Mouse (Mus musculus): ENCODE data around the gene Olfr173.

Olfr173 gene

GRCm38 (mm10) chr16:58800168-58800567, at the start of gene Olfr173:
Olfr173 (minus strand) TSS chr16:58800268.
- no peak for DNase-seq (ENCODE audit: low spot score in 2 of 2)

GRCm38 (mm10) chr16:58826732-58827319, 26.8 kb upstream of the Olfr173 start, which contains the start of gene Olfr175-ps1:
Olfr175-ps1 (minus strand) TSS chr16:58826782.
- DNase-seq (ENCODE audit: low spot score in 2 of 2) = no peak

- no peak for DNase-seq (ENCODE audit: low spot score in 2 of 2)
Observed at GRCm38 (mm10) chr16:58763076-58763475, 37.0 kb downstream of the Olfr173 start, which contains the start of gene Olfr172. Olfr172 (minus strand) TSS chr16:58763176.

- DNase-seq (ENCODE audit: low spot score in 2 of 2) = no peak
Observed at GRCm38 (mm10) chr16:58756191-58756590, 43.9 kb downstream of the Olfr173 start.

GRCm38 (mm10) chr16:58751314-58751713, 48.8 kb downstream of the Olfr173 start:
- DNase-seq (ENCODE audit: low spot score in 2 of 2) = no peak

- DNase-seq (ENCODE audit: low spot score in 2 of 2) = no peak
Observed at GRCm38 (mm10) chr16:58746715-58747114, 53.4 kb downstream of the Olfr173 start.

Data from right cerebral cortex, postnatal 10 days (tissue).